Mouse (Mus musculus) effector memory CD4-positive, alpha-beta T cell, adult 7 months (primary cell): ENCODE measurements around the gene Pakap. TPM values are rescaled to one million over a fixed set of nuclear protein-coding genes. Genes with fewer than 3 reads are reported as not detected.

ENCODE experiments used
- polyA plus RNA-seq: library from polyadenylated mRNA; unstranded; fragments of 100-300 nt; shearing (Covaris generic); gene quantifications from one replicate; pipeline ENCODE4 v1.2.1, GENCODE M21; 2017

Gene Pakap
- not detected for polyA plus RNA-seq

GRCm38 (mm10) chr4:57567666-57568206 lies at the start of gene Pakap:
Gene Pakap (plus strand): TSS chr4:57568179.

GRCm38 (mm10) chr4:57717354-57717753 lies 149.4 kb downstream of the Pakap start, which contains the start of gene Akap2:
Gene Akap2 (plus strand): TSS chr4:57717657.

DNA sequence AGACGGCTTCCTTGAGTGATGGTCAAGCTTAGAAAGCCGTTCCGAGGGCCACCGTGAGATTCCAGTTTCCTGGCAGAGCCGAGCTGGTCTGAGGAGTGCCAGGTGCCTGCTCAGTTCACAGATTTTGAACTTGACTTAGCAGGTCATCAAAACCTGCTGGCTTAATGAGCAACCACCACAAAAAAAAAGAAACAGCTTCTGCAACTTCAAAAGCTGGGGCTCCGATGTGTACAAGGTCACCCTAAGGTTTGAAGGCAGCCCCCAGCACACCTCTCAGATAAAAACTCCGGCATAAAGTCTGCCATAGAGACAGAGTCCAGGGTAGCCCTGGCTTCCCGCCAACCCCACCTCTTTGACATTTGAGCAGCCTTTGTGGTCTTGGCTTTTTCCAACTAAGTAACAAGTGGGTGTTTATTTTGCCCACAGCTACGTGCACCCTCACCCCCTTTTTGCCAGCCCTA lies 348.3 kb downstream of the Pakap start, which contains the start of gene D630039A03Rik:
TSS of gene D630039A03Rik (minus strand) at position 97 of the 461 bp plus-strand sequence.

Other genes starting within 250 kb of the Pakap start
- gene Palm2, start 133.9 kb upstream of the Pakap start, polyA plus RNA-seq, result 0.52 TPM
- 0.87 TPM for gene Akap2, start 149.5 kb downstream of the Pakap start, polyA plus RNA-seq